Mouse (Mus musculus) adrenal gland, postnatal 36 days (tissue): ENCODE measurements around the gene Impg2. TPM values are rescaled to one million over a fixed set of nuclear protein-coding genes. Genes with fewer than 3 reads are reported as not detected.

Source experiments
- DNase-seq, 2 experiments: peaks; one replicate each; pipeline ENCODE4 v3.0.0; 2021; ENCODE audit warnings: mixed read lengths in 1 of 2
- long read RNA-seq, 2 experiments: library from polyadenylated mRNA; stranded (forward); transcript quantifications; one replicate each; pipeline ENCODE4 v2.0.0; 2021; ENCODE audit warnings: borderline sequencing depth in 2 of 2
- total RNA-seq, 2 experiments: library from RNA; stranded (reverse); gene quantifications; 2 replicates each; pipeline ENCODE4 v1.2.3; 2021

Gene Impg2
- total RNA-seq: 1 to 10 TPM in 1 of 2 experiments, under 1 TPM in 1; 0.49 to 1.3 TPM
- long read RNA-seq, experiment 1: 0 reads
- long read RNA-seq, experiment 2: 0 reads

GRCm38 (mm10) chr16:56204051-56204450 is at the start of gene Impg2:
Impg2 (plus strand) TSS chr16:56204313.
- DNase-seq: no peak

- no peak for DNase-seq
Observed at GRCm38 (mm10) chr16:56163466-56163865, 40.6 kb upstream of the Impg2 start.

GRCm38 (mm10) chr16:56170247-56170646 is 33.9 kb upstream of the Impg2 start:
- DNase-seq: no peak

GRCm38 (mm10) chr16:56175867-56176581 is 28.1 kb upstream of the Impg2 start:
- peak; percentile 6 to 15 for DNase-seq

- DNase-seq: no peak
Observed at GRCm38 (mm10) chr16:56186863-56187262, 17.2 kb upstream of the Impg2 start.

- no peak for DNase-seq
Observed at GRCm38 (mm10) chr16:56188198-56188597, 15.9 kb upstream of the Impg2 start.

GRCm38 (mm10) chr16:56212740-56213139 is 8.6 kb downstream of the Impg2 start:
- no peak for DNase-seq

- DNase-seq: no peak
Observed at GRCm38 (mm10) chr16:56227686-56228085, 23.6 kb downstream of the Impg2 start.

GRCm38 (mm10) chr16:56229455-56229854 is 25.3 kb downstream of the Impg2 start:
- DNase-seq: no peak

- peak in 1 of 2 experiments; percentile 20 for DNase-seq
Observed at GRCm38 (mm10) chr16:56231300-56231699, 27.2 kb downstream of the Impg2 start.

- DNase-seq: no peak
Observed at GRCm38 (mm10) chr16:56232736-56233135, 28.6 kb downstream of the Impg2 start.

GRCm38 (mm10) chr16:56246031-56246430 is 41.9 kb downstream of the Impg2 start:
- DNase-seq: no peak

GRCm38 (mm10) chr16:56273917-56274316 is 69.8 kb downstream of the Impg2 start:
- DNase-seq: no peak

- DNase-seq: no peak
Observed at GRCm38 (mm10) chr16:56279060-56279459, 74.9 kb downstream of the Impg2 start.

- no peak for DNase-seq
Observed at GRCm38 (mm10) chr16:56279752-56280151, 75.6 kb downstream of the Impg2 start.

GRCm38 (mm10) chr16:56281336-56281735 is 77.2 kb downstream of the Impg2 start:
- no peak for DNase-seq

- DNase-seq: no peak
Observed at GRCm38 (mm10) chr16:56283330-56283729, 79.2 kb downstream of the Impg2 start.

GRCm38 (mm10) chr16:56283873-56284272 is 79.8 kb downstream of the Impg2 start:
- DNase-seq: no peak

GRCm38 (mm10) chr16:56286076-56286475 is 82.0 kb downstream of the Impg2 start:
- peak in 1 of 2 experiments; percentile 2 for DNase-seq

GRCm38 (mm10) chr16:56286977-56287376 is 82.9 kb downstream of the Impg2 start:
- no peak for DNase-seq

- DNase-seq: no peak
Observed at GRCm38 (mm10) chr16:56294887-56295286, 90.8 kb downstream of the Impg2 start.

GRCm38 (mm10) chr16:56295888-56296648 is 92.0 kb downstream of the Impg2 start:
- no peak for DNase-seq

GRCm38 (mm10) chr16:56298248-56298647 is 94.1 kb downstream of the Impg2 start:
- DNase-seq: no peak
